Comparison of ENCODE assay signal across 46 mouse cellular contexts in the genomic region with DNA sequence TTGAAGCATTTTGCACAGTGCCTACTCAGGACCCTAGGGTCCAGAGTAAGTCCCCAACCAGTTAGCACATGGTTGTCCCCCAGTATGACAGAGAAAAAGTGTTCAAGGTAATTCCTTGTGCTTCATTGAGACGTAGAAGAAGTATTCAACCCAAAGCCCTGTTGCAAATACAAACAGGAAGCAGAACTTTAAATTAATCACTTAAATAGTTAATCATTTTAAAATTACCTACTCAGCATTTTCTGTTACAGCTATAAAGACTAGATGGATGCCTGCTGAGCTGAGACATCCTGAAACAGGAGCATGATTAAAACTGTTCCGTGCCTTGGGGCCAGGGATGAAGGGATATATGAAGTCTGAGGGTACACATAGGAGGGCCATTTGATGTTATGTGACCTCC. TPM values are rescaled to one million over a fixed set of nuclear protein-coding genes. Genes with fewer than 3 reads are reported as not detected.
"Had no signal": no experiment of that assay in that cellular context is flagged by ENCODE, and none has a peak within 500 bp of the region (broad histone marks: within the 10 kb centered on the region; RNA-seq: fewer than 3 reads in every experiment).

No protein-coding gene starts in this region.

- H3K4me3 ChIP-seq: limb, embryonic 10.5 days; limb, embryonic 12.5 days; limb, embryonic 13.5 days; limb, embryonic 15.5 days; liver, embryonic 12.5 days; liver, embryonic 13.5 days; liver, embryonic 15.5 days; lung, embryonic 15.5 days; megakaryocyte, embryonic 14.5 days; midbrain, embryonic 10.5 days; midbrain, embryonic 12.5 days; midbrain, embryonic 13.5 days; midbrain, embryonic 15.5 days; myocyte; neural tube, embryonic 12.5 days had no signal

- H3K9ac ChIP-seq: limb, embryonic 12.5 days; limb, embryonic 13.5 days; limb, embryonic 15.5 days; liver, embryonic 12.5 days; liver, embryonic 13.5 days; liver, embryonic 14.5 days; liver, embryonic 15.5 days; liver, postnatal 0 days; lung, embryonic 14.5 days; lung, embryonic 15.5 days; midbrain, embryonic 12.5 days; midbrain, embryonic 13.5 days; midbrain, embryonic 15.5 days; neural tube, embryonic 12.5 days had no signal

- H3K4me1 ChIP-seq: limb, embryonic 10.5 days; limb, embryonic 12.5 days; limb, embryonic 13.5 days; limb, embryonic 15.5 days; liver, embryonic 12.5 days; liver, embryonic 13.5 days; liver, embryonic 15.5 days; midbrain, embryonic 10.5 days; midbrain, embryonic 12.5 days; midbrain, embryonic 13.5 days; neural tube, embryonic 12.5 days had no signal

- H3K36me3 ChIP-seq: limb, embryonic 10.5 days; limb, embryonic 12.5 days; limb, embryonic 13.5 days; limb, embryonic 15.5 days; liver, embryonic 12.5 days; liver, embryonic 13.5 days; liver, embryonic 15.5 days; lung, embryonic 15.5 days; midbrain, embryonic 10.5 days; midbrain, embryonic 12.5 days; midbrain, embryonic 13.5 days; midbrain, embryonic 15.5 days; neural tube, embryonic 12.5 days had no signal

- H3K27me3 ChIP-seq: limb, embryonic 12.5 days; limb, embryonic 13.5 days; limb, embryonic 15.5 days; liver, embryonic 12.5 days; liver, embryonic 13.5 days; liver, embryonic 15.5 days; lung, embryonic 15.5 days; megakaryocyte, embryonic 14.5 days; midbrain, embryonic 12.5 days; midbrain, embryonic 13.5 days; midbrain, embryonic 15.5 days; neural tube, embryonic 12.5 days had no signal

- H3K27ac ChIP-seq: limb, embryonic 10.5 days; limb, embryonic 12.5 days; limb, embryonic 13.5 days; limb, embryonic 15.5 days; liver, embryonic 12.5 days; liver, embryonic 13.5 days; liver, embryonic 14.5 days; liver, embryonic 15.5 days; lung, embryonic 15.5 days; macrophage; midbrain, embryonic 10.5 days; midbrain, embryonic 12.5 days; midbrain, embryonic 13.5 days; midbrain, embryonic 15.5 days; neural tube, embryonic 12.5 days had no signal

- ATAC-seq: liver, embryonic 12.5 days; liver, postnatal 0 days; lung, postnatal 0 days; midbrain, embryonic 13.5 days; midbrain, embryonic 15.5 days; midbrain, embryonic 16.5 days had no signal

- H3K9me3 ChIP-seq: limb, embryonic 10.5 days; limb, embryonic 12.5 days; limb, embryonic 13.5 days; limb, embryonic 15.5 days; liver, embryonic 12.5 days; liver, embryonic 13.5 days; liver, embryonic 15.5 days; lung, embryonic 15.5 days; megakaryocyte, embryonic 14.5 days; midbrain, embryonic 10.5 days; midbrain, embryonic 12.5 days; midbrain, embryonic 13.5 days; midbrain, embryonic 15.5 days; neural tube, embryonic 12.5 days had no signal

- DNase-seq: left cerebral cortex, postnatal 4 days; liver; liver, embryonic 13.5 days; liver, postnatal 0 days; lung, adult 18-20 months; lung, adult 2 months; lung, embryonic 14.5 days; lung, postnatal 10 days; lung, postnatal 14 days; lung, postnatal 36 days; lung, postnatal 4 days; midbrain, embryonic 14.5 days had no signal

- H3K4me2 ChIP-seq: limb, embryonic 12.5 days; limb, embryonic 13.5 days; limb, embryonic 15.5 days; liver, embryonic 11.5 days; liver, embryonic 12.5 days; liver, embryonic 13.5 days; liver, embryonic 15.5 days; lung, embryonic 14.5 days; lung, embryonic 15.5 days; midbrain, embryonic 11.5 days; midbrain, embryonic 12.5 days; midbrain, embryonic 13.5 days; midbrain, embryonic 15.5 days; neural tube, embryonic 12.5 days had no signal

RNA-seq across cellular contexts. Expression of a gene that starts 26.8 kb away (rescaled TPM):
- total RNA-seq: left cerebral cortex, postnatal 10 days; left cerebral cortex, postnatal 14 days; left cerebral cortex, postnatal 25 days; left cerebral cortex, postnatal 36 days; left cerebral cortex, postnatal 4 days; megakaryocyte progenitor cell, adult 5-6 weeks; megakaryocyte, adult 5-6 weeks; megakaryocyte-erythroid progenitor cell, adult 5-6 weeks; midbrain, postnatal 0 days; monocyte, adult 5-6 weeks had no signal
- polyA plus RNA-seq: limb, embryonic 10.5 days; limb, embryonic 11.5 days; limb, embryonic 12.5 days; limb, embryonic 13.5 days; limb, embryonic 14.5 days; limb, embryonic 15.5 days; liver, embryonic 11.5 days; liver, embryonic 12.5 days; liver, embryonic 13.5 days; liver, embryonic 14.5 days; liver, embryonic 15.5 days; liver, embryonic 16.5 days; liver, postnatal 0 days; lung, adult 2 months; lung, embryonic 14.5 days; lung, embryonic 15.5 days; lung, embryonic 16.5 days; lung, postnatal 0 days; macrophage; midbrain, embryonic 10.5 days; midbrain, embryonic 11.5 days; midbrain, embryonic 12.5 days; midbrain, embryonic 13.5 days; midbrain, embryonic 14.5 days; midbrain, embryonic 15.5 days; midbrain, embryonic 16.5 days; midbrain, postnatal 0 days; myocyte; neural tube, embryonic 11.5 days; neural tube, embryonic 12.5 days had no signal
